Mouse (Mus musculus): ENCODE measurements around the gene Stk11. TPM values are rescaled to one million over a fixed set of nuclear protein-coding genes. Genes with fewer than 3 reads are reported as not detected.

Gene Stk11
- polyA plus RNA-seq (2015; fragmentation: Nextera tagmentation; extraction: Ambion mirVana) = 16.2 and 18.3 TPM in 2 replicates

DNA sequence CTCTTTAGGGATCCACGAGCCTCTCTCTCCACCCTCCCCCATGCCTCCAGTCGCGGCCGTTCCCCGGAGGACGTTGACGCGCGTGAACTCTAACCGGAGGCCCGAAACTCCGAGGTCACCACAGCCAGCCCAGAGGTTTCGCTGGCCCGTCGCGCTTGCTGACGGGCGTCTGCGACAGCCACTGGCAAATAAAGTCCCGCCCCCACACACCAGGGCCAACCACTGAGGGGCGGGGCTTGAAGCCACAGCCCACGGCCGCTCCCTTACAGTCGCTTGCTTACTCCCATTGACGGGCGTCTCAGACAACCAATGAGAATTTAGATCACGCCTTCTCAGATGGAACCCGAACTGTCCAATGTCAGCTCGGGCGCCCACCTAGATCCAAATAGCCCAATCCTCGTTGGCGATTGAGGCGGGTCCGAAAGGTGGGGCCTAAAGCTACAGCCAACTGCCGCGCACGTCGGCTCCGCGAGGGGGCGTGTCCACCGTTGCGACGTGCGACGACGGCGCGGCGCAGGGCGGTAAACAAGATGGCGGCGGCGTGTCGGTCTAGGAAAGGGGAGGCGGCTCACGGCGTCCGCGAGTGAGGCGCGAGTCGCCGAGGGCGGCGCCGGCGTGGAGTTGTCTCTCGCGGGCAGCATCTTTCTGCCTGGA is at the start of gene Stk11:
Gene Stk11, plus strand, starts transcription at position 514 of the 654 bp plus-strand sequence.
- H3K27ac ChIP-seq = peak within 1 kb of the TSS; percentile 97
- peak within 1 kb of the TSS; percentile 95 for H3K4me2 ChIP-seq
- peak; percentile 94 for ATAC-seq (ENCODE audit: low read depth)
- under 1% methylated on average over 70 of the region's 70 CpGs for WGBS (ENCODE audit: insufficient replicate concordance)
- no peaks in the 10 kb centered on the region for H3K27me3 ChIP-seq
- H3K9me3 ChIP-seq (replicated peaks) = no peaks in the 10 kb centered on the region
- peak; percentile 100 for DNase-seq
- H3K4me3 ChIP-seq (replicated peaks) = peak within 1 kb of the TSS; percentile 96
- H3K4me1 ChIP-seq (replicated peaks) = peaks cover 53% of the 10 kb centered on the region
- H3K9ac ChIP-seq = peak within 1 kb of the TSS; percentile 99
- peaks cover 32% of the 10 kb centered on the region for H3K36me3 ChIP-seq

DNA sequence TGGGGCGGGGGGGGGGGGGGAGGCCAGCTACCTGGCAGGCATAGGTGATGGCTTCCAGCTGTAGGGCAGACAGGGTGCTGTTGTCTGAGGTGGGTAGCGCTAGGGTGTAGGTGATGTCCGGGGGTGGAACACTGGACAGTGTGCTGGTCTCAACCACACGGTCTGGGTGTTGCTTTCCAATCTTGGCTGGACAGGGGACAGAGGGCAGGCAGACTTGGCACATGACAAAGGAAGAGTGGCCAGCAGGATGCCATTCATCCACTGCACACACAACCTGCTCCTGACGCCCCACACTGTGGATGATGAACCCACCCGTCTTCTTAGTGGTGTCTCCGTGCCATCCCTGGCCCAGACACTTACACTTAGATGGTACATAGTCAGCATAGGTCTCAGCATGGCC is 46.4 kb upstream of the Stk11 start:
- Histone ChIP-seq H3K27me3 (no peaks in the 10 kb centered on the region), H3K9me3 (replicated peaks) (no peaks in the 10 kb centered on the region), H3K36me3 (peaks cover 60% of the 10 kb centered on the region), H3K4me1 (replicated peaks) (peaks cover 50% of the 10 kb centered on the region), H3K4me2 (no peak overlapping the region), H3K4me3 (replicated peaks) (no peak overlapping the region), H3K27ac (no peak overlapping the region), H3K9ac (no peak overlapping the region)
- ATAC-seq (ENCODE audit: low read depth) = no peak
- 87% methylated on average over 6 of the region's 7 CpGs for WGBS (ENCODE audit: insufficient replicate concordance)
- DNase-seq = no peak

DNA sequence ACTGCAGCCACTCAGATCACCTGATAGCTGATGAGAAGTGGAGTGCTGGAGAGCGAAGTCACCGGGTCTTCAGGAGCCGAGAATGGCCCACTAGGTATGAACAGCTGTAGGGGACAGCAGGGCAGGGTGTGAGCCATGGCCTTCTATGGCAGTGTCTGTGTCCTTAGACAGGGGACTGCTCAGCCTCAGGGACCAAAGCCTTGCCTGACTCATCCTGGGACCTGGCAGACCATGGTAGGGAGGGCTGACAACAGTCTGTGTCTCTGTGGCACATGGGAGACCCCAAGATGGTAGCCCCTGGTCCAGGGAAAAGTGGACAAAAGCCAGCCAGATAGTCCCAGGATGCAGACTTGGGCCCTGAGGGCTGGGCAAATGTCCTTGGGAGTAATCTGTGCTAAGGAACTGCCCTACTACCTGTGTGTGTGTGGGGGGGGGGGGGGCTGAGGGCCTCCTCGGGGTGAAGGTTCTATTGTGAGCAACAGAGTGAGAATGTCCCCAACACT is 45.6 kb upstream of the Stk11 start:
- H3K36me3 ChIP-seq = peaks cover 53% of the 10 kb centered on the region
- no peak overlapping the region for H3K4me2 ChIP-seq
- DNase-seq = no peak
- H3K4me1 ChIP-seq (replicated peaks) = peaks cover 58% of the 10 kb centered on the region
- no peaks in the 10 kb centered on the region for H3K27me3 ChIP-seq
- H3K9ac ChIP-seq = no peak overlapping the region; the same call in 1 of the 2 replicates
- ATAC-seq (ENCODE audit: low read depth) = no peak
- 83% methylated on average over 4 of the region's 4 CpGs for WGBS (ENCODE audit: insufficient replicate concordance)
- H3K27ac ChIP-seq = peak overlapping the region; percentile 97
- no peak overlapping the region for H3K4me3 ChIP-seq (replicated peaks)
- no peaks in the 10 kb centered on the region for H3K9me3 ChIP-seq (replicated peaks)

DNA sequence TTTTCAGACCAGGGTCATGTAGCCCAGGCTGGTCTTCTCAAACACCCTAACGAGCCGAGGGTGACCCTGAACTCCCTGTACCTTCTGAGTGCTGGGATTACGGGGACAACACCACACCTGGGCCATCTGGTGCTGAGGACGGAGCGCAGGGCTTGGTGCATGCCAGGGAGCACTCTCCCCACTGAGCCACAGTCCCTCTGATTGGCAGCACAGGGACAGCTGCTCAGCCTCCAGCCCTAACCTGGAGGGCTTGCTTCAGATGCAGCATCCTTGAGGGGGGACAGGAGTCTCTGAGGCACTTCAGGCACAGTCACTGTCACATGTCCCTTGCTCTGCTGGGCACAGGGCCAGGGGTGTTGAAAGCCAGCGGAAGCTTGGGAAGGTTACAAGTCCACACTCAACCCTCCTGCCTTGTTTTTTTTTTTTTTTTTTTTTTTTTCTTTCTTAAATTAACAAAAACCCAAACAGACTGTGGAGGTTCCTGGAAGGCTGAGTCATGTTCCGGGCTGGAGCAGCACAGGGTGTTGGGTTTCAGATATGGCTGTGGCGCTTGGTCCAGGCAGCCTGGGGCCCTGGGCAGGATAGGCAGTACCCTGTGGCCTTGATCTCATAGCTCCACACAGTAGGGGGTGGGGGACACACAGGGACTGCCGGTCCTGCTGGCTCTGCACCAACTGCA is 44.6 kb upstream of the Stk11 start:
- 50% methylated on average over 9 of the region's 9 CpGs for WGBS (ENCODE audit: insufficient replicate concordance)
- ATAC-seq (ENCODE audit: low read depth) = peak; percentile 95
- Histone ChIP-seq H3K9me3 (replicated peaks) (no peaks in the 10 kb centered on the region), H3K9ac (peak overlapping the region; percentile 66), H3K36me3 (peaks cover 47% of the 10 kb centered on the region), H3K27me3 (no peaks in the 10 kb centered on the region), H3K4me1 (replicated peaks) (peaks cover 68% of the 10 kb centered on the region), H3K4me2 (peak overlapping the region; percentile 54), H3K4me3 (replicated peaks) (no peak overlapping the region; the same call in 1 of the 2 replicates), H3K27ac (peak overlapping the region; percentile 97)
- DNase-seq = peak; percentile 81

DNA sequence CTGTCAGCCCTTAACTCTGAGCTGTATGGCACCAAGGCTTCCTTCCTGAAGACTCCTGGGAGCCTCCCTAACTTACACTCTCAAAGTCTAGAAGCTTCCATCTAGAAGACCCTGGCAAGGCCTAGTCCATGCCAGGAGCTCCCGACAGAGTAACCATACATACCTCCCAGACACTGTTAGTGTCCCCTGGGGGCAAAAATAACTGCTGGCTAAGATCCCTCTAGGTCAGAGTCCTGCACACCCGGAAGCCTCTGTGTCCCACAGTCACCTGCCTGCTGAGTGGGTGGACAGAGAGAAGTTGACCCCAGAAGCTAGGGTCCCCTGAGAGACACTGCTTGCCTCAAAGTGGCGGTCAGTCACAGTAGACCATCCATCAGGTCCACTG is 44.1 kb upstream of the Stk11 start:
- ATAC-seq (ENCODE audit: low read depth) (peak; percentile 11), DNase-seq (no peak)
- H3K4me2 ChIP-seq = peak overlapping the region; percentile 54
- H3K36me3 ChIP-seq = peaks cover 42% of the 10 kb centered on the region
- no peak overlapping the region for H3K4me3 ChIP-seq (replicated peaks)
- 65% methylated on average over 3 of the region's 3 CpGs for WGBS (ENCODE audit: insufficient replicate concordance)
- no peaks in the 10 kb centered on the region for H3K27me3 ChIP-seq
- peaks cover 73% of the 10 kb centered on the region for H3K4me1 ChIP-seq (replicated peaks)
- no peaks in the 10 kb centered on the region for H3K9me3 ChIP-seq (replicated peaks)
- H3K27ac ChIP-seq = peak overlapping the region; percentile 97
- peak overlapping the region; percentile 66 for H3K9ac ChIP-seq

DNA sequence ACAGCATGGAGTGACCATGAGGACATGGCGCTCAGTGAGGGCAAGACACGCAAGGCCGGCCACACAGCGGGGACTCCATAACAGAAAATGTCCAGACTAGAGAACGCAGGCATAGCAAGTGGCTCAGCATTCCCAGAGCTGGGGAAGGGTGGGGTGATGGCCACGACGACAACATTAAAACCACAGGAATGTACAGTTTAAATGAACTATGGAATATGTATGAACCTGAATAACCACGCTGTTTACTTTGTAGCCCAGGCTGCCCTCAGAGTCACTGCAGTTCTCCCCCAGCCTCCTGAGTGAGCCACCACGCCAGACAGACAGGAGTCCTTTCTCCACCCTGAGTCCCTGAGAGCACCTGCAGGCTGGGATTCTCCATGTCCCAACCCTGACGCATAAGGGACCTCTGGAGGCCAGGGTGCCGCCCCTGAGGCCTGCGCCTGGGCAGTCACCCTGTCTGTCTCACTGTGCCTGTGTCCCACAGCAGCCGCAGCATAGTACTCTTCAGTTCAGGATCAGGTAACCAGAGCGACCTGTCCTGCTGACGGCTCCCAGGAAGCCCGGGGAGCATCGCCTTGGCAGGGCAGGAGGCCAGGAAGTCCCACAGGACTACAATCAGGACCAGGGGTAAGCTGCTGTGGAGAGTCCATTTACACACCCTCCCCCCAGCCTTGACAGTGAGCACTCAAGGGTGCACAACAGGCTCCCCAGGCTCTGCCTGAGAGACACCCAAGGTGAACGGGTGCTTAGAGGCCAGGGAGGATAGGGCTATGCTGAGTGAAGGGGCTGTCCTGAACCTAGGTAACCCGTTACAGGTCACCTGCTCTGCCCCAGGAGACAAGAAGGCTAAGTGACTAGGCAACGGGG is 42.7 kb upstream of the Stk11 start:
- DNase-seq (no peak), ATAC-seq (ENCODE audit: low read depth) (no peak)
- peak overlapping the region; percentile 97 for H3K27ac ChIP-seq
- H3K4me1 ChIP-seq (replicated peaks) = peaks cover 80% of the 10 kb centered on the region
- whole genome bisulfite sequencing (ENCODE audit: insufficient replicate concordance) = 85% methylated on average over 20 of the region's 20 CpGs
- peak overlapping the region; percentile 23 for H3K9ac ChIP-seq
- no peaks in the 10 kb centered on the region for H3K9me3 ChIP-seq (replicated peaks)
- no peak overlapping the region for H3K4me3 ChIP-seq (replicated peaks)
- H3K27me3 ChIP-seq = no peaks in the 10 kb centered on the region
- no peak overlapping the region for H3K4me2 ChIP-seq
- peaks cover 36% of the 10 kb centered on the region for H3K36me3 ChIP-seq

DNA sequence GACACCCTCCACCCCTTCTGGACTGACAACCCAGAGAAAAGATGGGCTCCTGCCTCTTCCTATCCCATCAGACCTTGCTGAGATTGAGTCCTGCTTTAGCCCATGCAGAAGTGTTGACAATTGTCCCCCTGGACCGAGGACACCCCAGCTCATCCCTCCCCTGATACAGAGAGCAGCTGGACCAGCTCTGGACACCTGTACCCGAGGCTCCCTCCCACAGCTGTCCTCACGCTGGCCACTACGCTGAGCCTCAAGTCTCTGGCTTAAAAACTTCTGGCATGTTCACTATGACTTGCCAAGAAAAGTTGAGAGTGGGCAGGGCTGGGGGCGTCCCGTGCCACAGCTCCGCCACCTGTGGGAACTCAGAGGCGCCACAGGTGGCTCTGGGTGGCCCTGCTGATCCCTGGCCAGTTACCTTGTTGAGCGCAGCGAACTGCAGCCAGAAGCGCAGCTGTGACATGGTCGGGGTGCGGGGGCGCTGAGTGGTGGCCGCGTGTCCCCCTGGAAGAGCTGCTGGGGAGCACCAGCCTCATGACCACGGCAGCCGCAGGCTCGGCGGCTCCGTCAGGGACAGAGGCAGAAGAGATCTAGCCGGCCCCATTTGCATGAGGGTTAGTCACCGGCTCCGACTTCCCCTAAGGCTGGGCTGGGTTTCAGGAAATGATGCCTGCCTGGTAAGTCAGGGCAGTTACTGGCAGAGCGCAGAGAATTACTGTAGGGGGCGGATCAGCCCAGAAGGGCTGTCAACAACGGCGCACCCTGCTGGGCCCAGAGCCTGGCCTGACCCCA is 40.6 kb upstream of the Stk11 start:
- H3K9me3 ChIP-seq (replicated peaks) = no peaks in the 10 kb centered on the region
- no peaks in the 10 kb centered on the region for H3K27me3 ChIP-seq
- peaks cover 90% of the 10 kb centered on the region for H3K4me1 ChIP-seq (replicated peaks)
- peak overlapping the region; percentile 51 for H3K4me2 ChIP-seq
- H3K9ac ChIP-seq = peak overlapping the region; percentile 59
- 20% methylated on average over 28 of the region's 28 CpGs for WGBS (ENCODE audit: insufficient replicate concordance)
- H3K4me3 ChIP-seq (replicated peaks) = peak overlapping the region; percentile 33
- H3K27ac ChIP-seq = peak overlapping the region; percentile 68
- ATAC-seq (ENCODE audit: low read depth) = peak; percentile 8; the same call in 1 of the 2 replicates
- peak; percentile 50 for DNase-seq
- H3K36me3 ChIP-seq = peaks cover 40% of the 10 kb centered on the region

DNA sequence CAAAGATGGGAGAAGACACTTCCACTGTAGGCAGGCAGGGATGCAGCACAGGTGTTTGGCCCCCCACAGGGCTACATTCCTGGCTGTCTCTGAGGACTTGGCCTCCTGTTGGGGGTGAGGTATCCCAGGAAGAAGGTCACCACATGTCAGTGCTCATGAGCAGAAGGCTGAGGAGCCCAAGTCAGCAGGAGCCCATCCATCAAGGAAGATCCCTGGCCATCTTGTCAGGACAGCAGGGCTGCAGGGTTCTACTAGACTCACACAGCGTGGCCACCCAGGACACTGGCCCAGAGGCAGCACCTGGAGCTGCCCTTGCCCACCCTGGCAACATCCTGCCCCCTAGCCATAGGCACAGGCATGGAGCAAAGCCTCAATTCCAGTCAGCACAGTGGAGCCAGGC is 39.7 kb upstream of the Stk11 start:
- no peak for DNase-seq
- WGBS (ENCODE audit: insufficient replicate concordance) = 76% methylated on average over 1 of the region's 1 CpGs
- no peak overlapping the region for H3K4me2 ChIP-seq
- H3K9ac ChIP-seq = no peak overlapping the region
- no peak for ATAC-seq (ENCODE audit: low read depth)
- H3K4me3 ChIP-seq (replicated peaks) = no peak overlapping the region
- H3K9me3 ChIP-seq (replicated peaks) = no peaks in the 10 kb centered on the region
- H3K36me3 ChIP-seq = peaks cover 45% of the 10 kb centered on the region
- no peaks in the 10 kb centered on the region for H3K27me3 ChIP-seq
- H3K27ac ChIP-seq = peak overlapping the region; percentile 68; the same call in 1 of the 2 replicates
- peaks cover 90% of the 10 kb centered on the region for H3K4me1 ChIP-seq (replicated peaks)

DNA sequence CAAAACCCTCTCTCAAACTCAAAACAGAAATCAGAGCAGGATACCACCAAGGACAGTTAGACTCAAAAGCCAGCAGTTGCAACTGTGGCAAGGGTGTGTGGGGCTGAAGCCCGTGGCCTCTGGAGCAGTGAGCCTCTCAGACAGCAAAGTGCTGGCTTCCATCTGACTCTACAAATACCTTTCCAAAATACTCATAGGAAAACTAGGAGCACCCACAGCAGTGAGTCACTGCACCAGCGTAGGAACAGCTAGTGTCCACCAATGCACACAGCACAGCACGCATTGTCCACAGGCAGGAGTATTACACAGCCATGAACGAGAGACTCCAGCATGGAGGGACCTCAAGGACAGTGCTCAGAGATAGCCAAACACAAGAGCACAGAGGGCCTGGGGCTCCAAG is 39.2 kb upstream of the Stk11 start:
- DNase-seq (no peak), ATAC-seq (ENCODE audit: low read depth) (no peak)
- WGBS (ENCODE audit: insufficient replicate concordance) = 88% methylated on average over 4 of the region's 4 CpGs
- peaks cover 90% of the 10 kb centered on the region for H3K4me1 ChIP-seq (replicated peaks)
- H3K27me3 ChIP-seq = no peaks in the 10 kb centered on the region
- H3K27ac ChIP-seq = peak overlapping the region; percentile 68
- no peak overlapping the region for H3K4me2 ChIP-seq
- H3K9ac ChIP-seq = no peak overlapping the region
- no peak overlapping the region for H3K4me3 ChIP-seq (replicated peaks)
- peaks cover 47% of the 10 kb centered on the region for H3K36me3 ChIP-seq
- no peaks in the 10 kb centered on the region for H3K9me3 ChIP-seq (replicated peaks)

DNA sequence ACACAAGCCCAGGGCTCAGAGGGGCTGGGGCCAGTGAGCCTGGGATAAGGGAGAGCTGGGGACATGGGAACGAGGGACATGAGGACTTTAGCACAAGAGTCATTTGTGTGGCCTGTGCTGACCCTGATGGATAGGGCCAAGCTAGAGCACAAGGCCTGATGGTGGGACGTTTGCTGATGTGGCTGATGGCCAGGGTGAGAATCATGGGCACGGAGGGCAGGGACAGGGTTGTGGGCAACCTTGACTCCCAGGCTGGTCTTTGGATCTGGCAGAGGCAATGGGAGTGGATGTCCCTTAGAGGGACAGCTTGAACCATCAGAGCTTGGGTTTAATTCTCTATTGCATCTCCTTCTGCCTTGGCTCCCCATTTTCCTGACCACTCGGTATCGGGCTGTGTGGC is 38.3 kb upstream of the Stk11 start:
- DNase-seq (no peak), ATAC-seq (ENCODE audit: low read depth) (no peak)
- H3K27me3 ChIP-seq = no peaks in the 10 kb centered on the region
- H3K27ac ChIP-seq = 0 out of 2 replicates have a peak overlapping the region, but pooled peaks have one; percentile 6
- WGBS (ENCODE audit: insufficient replicate concordance) = 86% methylated on average over 5 of the region's 5 CpGs
- H3K4me1 ChIP-seq (replicated peaks) = peaks cover 90% of the 10 kb centered on the region
- H3K36me3 ChIP-seq = peaks cover 52% of the 10 kb centered on the region
- H3K4me3 ChIP-seq (replicated peaks) = no peak overlapping the region
- H3K9ac ChIP-seq = no peak overlapping the region
- no peak overlapping the region for H3K4me2 ChIP-seq
- H3K9me3 ChIP-seq (replicated peaks) = no peaks in the 10 kb centered on the region
